Mouse (Mus musculus): ENCODE measurements around the gene Fsd2. TPM values are rescaled to one million over a fixed set of nuclear protein-coding genes. Genes with fewer than 3 reads are reported as not detected.

Fsd2 gene
- polyA plus RNA-seq, 1 experiment, result 4.8 TPM

DNA sequence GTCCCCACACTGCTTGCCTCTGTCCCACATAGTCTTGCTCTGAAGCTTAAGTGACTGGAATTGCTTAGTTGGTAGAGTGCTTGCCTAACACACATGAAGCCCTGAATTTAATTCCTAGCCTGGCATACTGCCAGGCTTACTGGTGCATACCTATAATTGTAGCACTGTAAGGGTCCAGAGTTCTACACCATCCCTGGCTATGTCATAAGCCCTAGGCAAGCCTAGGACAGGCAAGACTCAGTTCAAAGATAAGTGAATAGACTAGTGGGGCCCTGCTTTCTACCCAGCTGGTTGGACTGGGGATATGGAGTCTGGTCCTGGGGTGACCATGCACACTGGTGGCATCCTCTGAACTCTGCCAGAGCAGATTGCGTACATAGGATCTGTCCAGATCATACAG is 30.9 kb upstream of the Fsd2 start:
- TF ChIP-seq POLR2A (IDR thresholded peaks at IDR 0.05; ENCODE audit: insufficient read length, low read depth), result no peak
- Histone ChIP-seq H3K36me3 (ENCODE audit: control insufficient read depth, insufficient read depth) (peaks cover 6% of the 10 kb centered on the region), H3ac (ENCODE audit: control insufficient read depth, insufficient read length) (no peak overlapping the region), H3K27me3 (ENCODE audit: control insufficient read depth, insufficient read depth, insufficient read length) (no peaks in the 10 kb centered on the region), H3K4me2 (ENCODE audit: low read depth) (no peak overlapping the region), H3K4me3 (no peak overlapping the region), H3K79me2 (ENCODE audit: control insufficient read depth, insufficient read depth) (no peaks in the 10 kb centered on the region)

DNA sequence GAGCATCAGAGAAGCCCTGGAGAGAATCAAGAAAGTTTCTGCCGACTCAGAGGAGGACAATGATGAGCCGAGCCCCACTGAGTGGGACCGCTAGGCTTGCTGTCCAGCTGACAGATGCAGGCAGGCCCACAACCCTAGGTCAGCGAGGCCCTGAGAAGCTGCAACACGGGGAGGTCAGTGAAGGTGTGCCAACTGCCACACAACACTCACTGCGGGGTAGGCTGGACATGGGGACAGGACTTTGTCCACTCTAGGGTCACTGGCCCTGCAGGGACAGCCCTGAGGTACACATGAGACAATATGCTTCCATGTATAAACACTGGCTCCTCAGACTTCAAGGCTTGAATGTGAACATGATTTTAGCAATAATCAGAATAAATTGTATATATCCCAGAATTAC is 29.3 kb upstream of the Fsd2 start:
- Histone ChIP-seq H3ac (ENCODE audit: control insufficient read depth, insufficient read length) (no peak overlapping the region), H3K4me3 (no peak overlapping the region), H3K4me2 (ENCODE audit: low read depth) (no peak overlapping the region), H3K36me3 (ENCODE audit: control insufficient read depth, insufficient read depth) (peaks cover 6% of the 10 kb centered on the region), H3K79me2 (ENCODE audit: control insufficient read depth, insufficient read depth) (no peaks in the 10 kb centered on the region), H3K27me3 (ENCODE audit: control insufficient read depth, insufficient read depth, insufficient read length) (no peaks in the 10 kb centered on the region)
- TF ChIP-seq POLR2AphosphoS2 (IDR thresholded peaks at IDR 0.05; ENCODE audit: insufficient read length, low read depth), result no peak
- TF ChIP-seq TCF3 (IDR thresholded peaks at IDR 0.05; ENCODE audit: insufficient read length, low read depth), result no peak
- TF ChIP-seq MAX (IDR thresholded peaks at IDR 0.05; ENCODE audit: low read depth), result no peak
- TF ChIP-seq CEBPB (IDR thresholded peaks at IDR 0.05; ENCODE audit: insufficient read depth, poor library complexity, severe bottlenecking), result no peak
- TF ChIP-seq REST (IDR thresholded peaks at IDR 0.05; ENCODE audit: insufficient read depth, insufficient read length), result no peak
- no peak for TF ChIP-seq MYOG (IDR thresholded peaks at IDR 0.05; ENCODE audit: control insufficient read depth in 1 of 3, insufficient read depth in 1 of 3, insufficient read length in 2 of 3, low read depth in 2 of 3)
- TF ChIP-seq POLR2A (IDR thresholded peaks at IDR 0.05; ENCODE audit: insufficient read length, low read depth), result no peak
- no peak for TF ChIP-seq USF1 (IDR thresholded peaks at IDR 0.05; ENCODE audit: low read depth)
- TF ChIP-seq MYOD1 (IDR thresholded peaks at IDR 0.05; ENCODE audit: control insufficient read depth in 1 of 3, insufficient read length in 2 of 3, low read depth in 2 of 3), result no peak
- TF ChIP-seq E2F4 (IDR thresholded peaks at IDR 0.05; ENCODE audit: insufficient read depth), result no peak
- no peak for TF ChIP-seq SRF (IDR thresholded peaks at IDR 0.05; ENCODE audit: control insufficient read depth, insufficient read length, low read depth)
- TF ChIP-seq TCF12 (IDR thresholded peaks at IDR 0.05; ENCODE audit: insufficient read depth, poor library complexity, severe bottlenecking), result no peak

DNA sequence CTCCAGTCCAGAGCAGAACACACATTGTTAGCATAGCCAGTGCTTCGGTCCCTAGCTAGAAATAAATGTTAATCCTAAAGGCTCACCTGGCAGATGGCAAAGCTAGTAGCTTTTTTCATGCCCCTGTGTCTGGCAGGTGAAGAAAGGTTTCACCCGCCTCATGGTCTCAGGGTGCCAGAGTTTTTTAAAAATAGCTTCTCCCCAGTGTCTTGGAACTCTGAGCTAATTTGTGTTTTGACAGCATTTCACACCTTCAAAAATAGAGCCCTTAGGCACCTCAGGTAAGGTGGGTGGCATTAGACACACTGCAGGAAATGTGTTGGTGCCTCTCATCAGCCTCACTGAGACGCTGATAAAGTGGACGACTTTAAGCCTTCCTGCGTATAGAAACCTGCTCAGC is 28.3 kb upstream of the Fsd2 start:
- TF ChIP-seq TCF12 (IDR thresholded peaks at IDR 0.05; ENCODE audit: insufficient read depth, poor library complexity, severe bottlenecking), result no peak
- TF ChIP-seq SRF (IDR thresholded peaks at IDR 0.05; ENCODE audit: control insufficient read depth, insufficient read length, low read depth), result no peak
- TF ChIP-seq USF1 (IDR thresholded peaks at IDR 0.05; ENCODE audit: low read depth), result no peak
- TF ChIP-seq CEBPB (IDR thresholded peaks at IDR 0.05; ENCODE audit: insufficient read depth, poor library complexity, severe bottlenecking), result no peak
- TF ChIP-seq TCF3 (IDR thresholded peaks at IDR 0.05; ENCODE audit: insufficient read length, low read depth), result no peak
- no peak for TF ChIP-seq POLR2A (IDR thresholded peaks at IDR 0.05; ENCODE audit: insufficient read length, low read depth)
- TF ChIP-seq MAX (IDR thresholded peaks at IDR 0.05; ENCODE audit: low read depth), result no peak
- no peak for TF ChIP-seq POLR2AphosphoS2 (IDR thresholded peaks at IDR 0.05; ENCODE audit: insufficient read length, low read depth)
- TF ChIP-seq MYOD1 (IDR thresholded peaks at IDR 0.05; ENCODE audit: control insufficient read depth in 1 of 3, insufficient read length in 2 of 3, low read depth in 2 of 3), result no peak
- TF ChIP-seq REST (IDR thresholded peaks at IDR 0.05; ENCODE audit: insufficient read depth, insufficient read length), result no peak
- TF ChIP-seq MYOG (IDR thresholded peaks at IDR 0.05; ENCODE audit: control insufficient read depth in 1 of 3, insufficient read depth in 1 of 3, insufficient read length in 2 of 3, low read depth in 2 of 3), result no peak
- no peak for TF ChIP-seq E2F4 (IDR thresholded peaks at IDR 0.05; ENCODE audit: insufficient read depth)
- Histone ChIP-seq H3K36me3 (ENCODE audit: control insufficient read depth, insufficient read depth) (peaks cover 6% of the 10 kb centered on the region), H3K4me3 (no peak overlapping the region), H3K27me3 (ENCODE audit: control insufficient read depth, insufficient read depth, insufficient read length) (no peaks in the 10 kb centered on the region), H3K4me2 (ENCODE audit: low read depth) (no peak overlapping the region), H3K79me2 (ENCODE audit: control insufficient read depth, insufficient read depth) (no peaks in the 10 kb centered on the region), H3ac (ENCODE audit: control insufficient read depth, insufficient read length) (no peak overlapping the region)

GRCm38 (mm10) chr7:81593387-81593786 is 26.6 kb upstream of the Fsd2 start:
- Histone ChIP-seq H3ac (ENCODE audit: control insufficient read depth, insufficient read length) (no peak overlapping the region), H3K4me2 (ENCODE audit: low read depth) (no peak overlapping the region), H3K27me3 (ENCODE audit: control insufficient read depth, insufficient read depth, insufficient read length) (no peaks in the 10 kb centered on the region), H3K36me3 (ENCODE audit: control insufficient read depth, insufficient read depth) (peaks cover 6% of the 10 kb centered on the region), H3K4me3 (no peak overlapping the region), H3K79me2 (ENCODE audit: control insufficient read depth, insufficient read depth) (no peaks in the 10 kb centered on the region)
- no peak for TF ChIP-seq MYOD1 (IDR thresholded peaks at IDR 0.05; ENCODE audit: control insufficient read depth in 1 of 3, insufficient read length in 2 of 3, low read depth in 2 of 3)
- TF ChIP-seq POLR2A (IDR thresholded peaks at IDR 0.05; ENCODE audit: insufficient read length, low read depth), result no peak
- TF ChIP-seq USF1 (IDR thresholded peaks at IDR 0.05; ENCODE audit: low read depth), result no peak
- TF ChIP-seq TCF12 (IDR thresholded peaks at IDR 0.05; ENCODE audit: insufficient read depth, poor library complexity, severe bottlenecking), result no peak
- TF ChIP-seq E2F4 (IDR thresholded peaks at IDR 0.05; ENCODE audit: insufficient read depth), result no peak
- no peak for TF ChIP-seq SRF (IDR thresholded peaks at IDR 0.05; ENCODE audit: control insufficient read depth, insufficient read length, low read depth)
- TF ChIP-seq REST (IDR thresholded peaks at IDR 0.05; ENCODE audit: insufficient read depth, insufficient read length), result no peak
- TF ChIP-seq CEBPB (IDR thresholded peaks at IDR 0.05; ENCODE audit: insufficient read depth, poor library complexity, severe bottlenecking), result no peak
- no peak for TF ChIP-seq MAX (IDR thresholded peaks at IDR 0.05; ENCODE audit: low read depth)
- TF ChIP-seq POLR2AphosphoS2 (IDR thresholded peaks at IDR 0.05; ENCODE audit: insufficient read length, low read depth), result no peak
- TF ChIP-seq TCF3 (IDR thresholded peaks at IDR 0.05; ENCODE audit: insufficient read length, low read depth), result no peak
- TF ChIP-seq MYOG (IDR thresholded peaks at IDR 0.05; ENCODE audit: control insufficient read depth in 1 of 3, insufficient read depth in 1 of 3, insufficient read length in 2 of 3, low read depth in 2 of 3), result no peak

GRCm38 (mm10) chr7:81592686-81593085 is 25.9 kb upstream of the Fsd2 start:
- H3K36me3 ChIP-seq (ENCODE audit: control insufficient read depth, insufficient read depth), result peaks cover 6% of the 10 kb centered on the region
- no peak for TF ChIP-seq TCF3 (IDR thresholded peaks at IDR 0.05; ENCODE audit: insufficient read length, low read depth)
- TF ChIP-seq MAX (IDR thresholded peaks at IDR 0.05; ENCODE audit: low read depth), result no peak
- no peak for TF ChIP-seq MYOD1 (IDR thresholded peaks at IDR 0.05; ENCODE audit: control insufficient read depth in 1 of 3, insufficient read length in 2 of 3, low read depth in 2 of 3)
- no peak for TF ChIP-seq POLR2AphosphoS2 (IDR thresholded peaks at IDR 0.05; ENCODE audit: insufficient read length, low read depth)
- TF ChIP-seq SRF (IDR thresholded peaks at IDR 0.05; ENCODE audit: control insufficient read depth, insufficient read length, low read depth), result no peak
- no peak for TF ChIP-seq REST (IDR thresholded peaks at IDR 0.05; ENCODE audit: insufficient read depth, insufficient read length)
- TF ChIP-seq TCF12 (IDR thresholded peaks at IDR 0.05; ENCODE audit: insufficient read depth, poor library complexity, severe bottlenecking), result no peak
- no peak for TF ChIP-seq CEBPB (IDR thresholded peaks at IDR 0.05; ENCODE audit: insufficient read depth, poor library complexity, severe bottlenecking)
- no peak for TF ChIP-seq E2F4 (IDR thresholded peaks at IDR 0.05; ENCODE audit: insufficient read depth)
- TF ChIP-seq USF1 (IDR thresholded peaks at IDR 0.05; ENCODE audit: low read depth), result no peak
- TF ChIP-seq POLR2A (IDR thresholded peaks at IDR 0.05; ENCODE audit: insufficient read length, low read depth), result no peak
- no peak for TF ChIP-seq MYOG (IDR thresholded peaks at IDR 0.05; ENCODE audit: control insufficient read depth in 1 of 3, insufficient read depth in 1 of 3, insufficient read length in 2 of 3, low read depth in 2 of 3)

More at GRCm38 (mm10) chr7:81592686-81593085, 25.9 kb upstream of the Fsd2 start:
- H3K4me2 ChIP-seq (ENCODE audit: low read depth), result no peak overlapping the region
- H3K27me3 ChIP-seq (ENCODE audit: control insufficient read depth, insufficient read depth, insufficient read length), result no peaks in the 10 kb centered on the region
- H3ac ChIP-seq (ENCODE audit: control insufficient read depth, insufficient read length), result no peak overlapping the region
- H3K4me3 ChIP-seq, result no peak overlapping the region
- no peaks in the 10 kb centered on the region for H3K79me2 ChIP-seq (ENCODE audit: control insufficient read depth, insufficient read depth)
